Mouse (Mus musculus) lung, embryonic 15.5 days (tissue): ENCODE measurements around the gene 1110051M20Rik. TPM values are rescaled to one million over a fixed set of nuclear protein-coding genes. Genes with fewer than 3 reads are reported as not detected.
"Not testable (repeated sequence)": the region's sequence is repeated elsewhere in the genome, so short reads cannot be mapped to it uniquely, and the experiment has no call there.

ENCODE experiments used
- ATAC-seq: fragments of 200-750 bp; cut with Nextera tagmentation; 2 replicates; pipeline ENCODE4 v1.8.0; 2017; ENCODE audit warnings: moderate number of reproducible peaks, borderline replicate concordance; ENCODE audit not compliant: low FRiP score, low TSS enrichment; ENCODE audit errors: extremely low read depth
- H3K27ac ChIP-seq: fragments of 300-500 bp; sonication (generic); 2 replicates; pipeline ENCODE4 v1.5.1; 2015; ENCODE audit warnings: moderate library complexity, mild to moderate bottlenecking, inconsistent platforms
- H3K27me3 ChIP-seq: fragments of 300-500 bp; sonication (generic); 2 replicates; pipeline ENCODE4 v1.6.1; 2015; ENCODE audit warnings: inconsistent platforms
- H3K36me3 ChIP-seq: fragments of 300-500 bp; sonication (generic); 2 replicates; pipeline ENCODE4 v1.6.1; 2015; ENCODE audit warnings: inconsistent platforms
- H3K4me1 ChIP-seq: fragments of 300-500 bp; sonication (generic); 2 replicates; pipeline ENCODE4 v1.6.1; 2015; ENCODE audit warnings: inconsistent platforms
- H3K4me2 ChIP-seq: fragments of 300-500 bp; sonication (generic); 2 replicates; pipeline ENCODE4 v1.6.1; 2015; ENCODE audit warnings: inconsistent platforms, mild to moderate bottlenecking, moderate library complexity
- H3K4me3 ChIP-seq: fragments of 300-500 bp; sonication (generic); 2 replicates; pipeline ENCODE4 v1.5.1; 2015; ENCODE audit warnings: mild to moderate bottlenecking, inconsistent platforms
- H3K9ac ChIP-seq: fragments of 300-500 bp; sonication (generic); 2 replicates; pipeline ENCODE4 v1.6.1; 2015; ENCODE audit warnings: inconsistent platforms
- H3K9me3 ChIP-seq: fragments of 300-500 bp; sonication (generic); 2 replicates; pipeline ENCODE4 v1.6.1; 2016; ENCODE audit warnings: inconsistent platforms
- WGBS: fragments of 180-500 bp; shearing (Covaris S2); methylation state at CpG from one replicate; pipeline ENCODE4 v1.1.7; 2015; 5-methylcytosine and 5-hydroxymethylcytosine counted together
- polyA plus RNA-seq: library from polyadenylated mRNA; unstranded; fragments of >200 nt; fragmentation: Nextera tagmentation; extraction: Ambion mirVana; gene quantifications from 2 replicates; pipeline ENCODE4 v1.2.1, GENCODE M21; 2015

1110051M20Rik gene
- polyA plus RNA-seq: 66.8 and 68.4 TPM in 2 replicates

- Histone ChIP-seq H3K36me3 (no peaks in the 10 kb centered on the region), H3K9ac (peak within 1 kb of the TSS; percentile 26; the same call in 1 of the 2 replicates), H3K27me3 (no peaks in the 10 kb centered on the region), H3K9me3 (no peaks in the 10 kb centered on the region), H3K4me1 (peaks cover 40% of the 10 kb centered on the region), H3K27ac (no peak within 1 kb of the TSS), H3K4me2 (peak within 1 kb of the TSS; percentile 70), H3K4me3 (peak within 1 kb of the TSS; percentile 67)
- under 1% methylated on average over 19 of the region's 19 CpGs for WGBS
- peak; percentile 82 for ATAC-seq
These were observed at the start of gene 1110051M20Rik for GRCm38 (mm10) chr2:91444286-91444892. 1110051M20Rik (minus strand) TSS chr2:91444704.

- Histone ChIP-seq H3K9me3 (no peaks in the 10 kb centered on the region), H3K27me3 (no peaks in the 10 kb centered on the region), H3K36me3 (peaks cover 88% of the 10 kb centered on the region), H3K9ac (no peak overlapping the region), H3K27ac (no peak overlapping the region), H3K4me1 (no peaks in the 10 kb centered on the region), H3K4me3 (no peak overlapping the region), H3K4me2 (no peak overlapping the region)
- 97% methylated on average over 9 of the region's 9 CpGs for WGBS
- no peak for ATAC-seq
These were observed 49.5 kb upstream of the 1110051M20Rik start for GRCm38 (mm10) chr2:91493981-91494380.

- WGBS: 91% methylated on average over 12 of the region's 12 CpGs
- no peaks in the 10 kb centered on the region for H3K9me3 ChIP-seq
- H3K9ac ChIP-seq: no peak overlapping the region
- no peak for ATAC-seq
- H3K36me3 ChIP-seq: peaks cover 85% of the 10 kb centered on the region
- no peak overlapping the region for H3K4me2 ChIP-seq
- no peak overlapping the region for H3K27ac ChIP-seq
- H3K27me3 ChIP-seq: no peaks in the 10 kb centered on the region
- H3K4me1 ChIP-seq: no peaks in the 10 kb centered on the region
- no peak overlapping the region for H3K4me3 ChIP-seq
These were observed 47.6 kb upstream of the 1110051M20Rik start for GRCm38 (mm10) chr2:91492071-91492635.

GRCm38 (mm10) chr2:91487295-91487694, 42.8 kb upstream of the 1110051M20Rik start:
- not testable (repeated sequence) for H3K27me3 ChIP-seq, ATAC-seq, H3K27ac ChIP-seq, H3K4me3 ChIP-seq, H3K4me1 ChIP-seq, H3K9ac ChIP-seq, H3K4me2 ChIP-seq, H3K9me3 ChIP-seq
- peaks cover 87% of the 10 kb centered on the region for H3K36me3 ChIP-seq
- 43% methylated on average over 3 of the region's 3 CpGs for WGBS

GRCm38 (mm10) chr2:91485256-91485655, 40.8 kb upstream of the 1110051M20Rik start:
- Histone ChIP-seq H3K36me3 (peaks cover 85% of the 10 kb centered on the region), H3K27me3 (no peaks in the 10 kb centered on the region), H3K4me1 (no peaks in the 10 kb centered on the region), H3K4me2 (no peak overlapping the region), H3K4me3 (no peak overlapping the region), H3K27ac (no peak overlapping the region), H3K9me3 (no peaks in the 10 kb centered on the region), H3K9ac (no peak overlapping the region)
- WGBS: 85% methylated on average over 6 of the region's 6 CpGs
- no peak for ATAC-seq

- H3K9me3 ChIP-seq: no peaks in the 10 kb centered on the region
- H3K36me3 ChIP-seq: peaks cover 85% of the 10 kb centered on the region
- no peak for ATAC-seq
- no peak overlapping the region for H3K4me3 ChIP-seq
- no peak overlapping the region for H3K27ac ChIP-seq
- no peak overlapping the region for H3K9ac ChIP-seq
- no peak overlapping the region for H3K4me2 ChIP-seq
- H3K27me3 ChIP-seq: no peaks in the 10 kb centered on the region
- WGBS: 80% methylated on average over 4 of the region's 4 CpGs
- no peaks in the 10 kb centered on the region for H3K4me1 ChIP-seq
These were observed 40.2 kb upstream of the 1110051M20Rik start for GRCm38 (mm10) chr2:91484698-91485097.

- H3K4me1 ChIP-seq: no peaks in the 10 kb centered on the region
- H3K9ac ChIP-seq: no peak overlapping the region
- no peak for ATAC-seq
- H3K27me3 ChIP-seq: no peaks in the 10 kb centered on the region
- peaks cover 89% of the 10 kb centered on the region for H3K36me3 ChIP-seq
- no peaks in the 10 kb centered on the region for H3K9me3 ChIP-seq
- WGBS: 55% methylated on average over 6 of the region's 6 CpGs
- H3K4me2 ChIP-seq: no peak overlapping the region
- H3K4me3 ChIP-seq: no peak overlapping the region
- H3K27ac ChIP-seq: no peak overlapping the region
These were observed 36.5 kb upstream of the 1110051M20Rik start for GRCm38 (mm10) chr2:91480805-91481514.

GRCm38 (mm10) chr2:91480399-91480801, 35.9 kb upstream of the 1110051M20Rik start:
- Histone ChIP-seq H3K27me3 (no peaks in the 10 kb centered on the region), H3K4me2 (no peak overlapping the region), H3K4me1 (no peaks in the 10 kb centered on the region), H3K36me3 (peaks cover 89% of the 10 kb centered on the region), H3K27ac (no peak overlapping the region), H3K4me3 (no peak overlapping the region), H3K9me3 (no peaks in the 10 kb centered on the region), H3K9ac (no peak overlapping the region)
- no peak for ATAC-seq
- 92% methylated on average over 9 of the region's 9 CpGs for WGBS

- no peak overlapping the region for H3K4me3 ChIP-seq
- H3K36me3 ChIP-seq: peaks cover 93% of the 10 kb centered on the region
- H3K27ac ChIP-seq: no peak overlapping the region
- no peak overlapping the region for H3K9ac ChIP-seq
- H3K4me1 ChIP-seq: peaks cover 11% of the 10 kb centered on the region
- ATAC-seq: no peak
- WGBS: 68% methylated on average over 7 of the region's 7 CpGs
- H3K27me3 ChIP-seq: no peaks in the 10 kb centered on the region
- H3K4me2 ChIP-seq: no peak overlapping the region
- no peaks in the 10 kb centered on the region for H3K9me3 ChIP-seq
These were observed 32.3 kb upstream of the 1110051M20Rik start for GRCm38 (mm10) chr2:91476841-91477240.

GRCm38 (mm10) chr2:91476251-91476661, 31.8 kb upstream of the 1110051M20Rik start:
- H3K36me3 ChIP-seq: peaks cover 88% of the 10 kb centered on the region
- no peak overlapping the region for H3K4me2 ChIP-seq
- no peaks in the 10 kb centered on the region for H3K9me3 ChIP-seq
- ATAC-seq: no peak
- no peak overlapping the region for H3K9ac ChIP-seq
- no peak overlapping the region for H3K4me3 ChIP-seq
- peaks cover 11% of the 10 kb centered on the region for H3K4me1 ChIP-seq
- WGBS: 67% methylated on average over 17 of the region's 17 CpGs
- H3K27me3 ChIP-seq: no peaks in the 10 kb centered on the region
- no peak overlapping the region for H3K27ac ChIP-seq

- Histone ChIP-seq H3K4me2 (no peak overlapping the region), H3K4me1 (peaks cover 11% of the 10 kb centered on the region), H3K36me3 (peaks cover 86% of the 10 kb centered on the region), H3K27ac (no peak overlapping the region), H3K4me3 (no peak overlapping the region), H3K27me3 (no peaks in the 10 kb centered on the region), H3K9me3 (no peaks in the 10 kb centered on the region), H3K9ac (no peak overlapping the region)
- WGBS: 62% methylated on average over 7 of the region's 7 CpGs
- ATAC-seq: no peak
These were observed 31.3 kb upstream of the 1110051M20Rik start for GRCm38 (mm10) chr2:91475791-91476190.

GRCm38 (mm10) chr2:91474358-91474757, 29.9 kb upstream of the 1110051M20Rik start:
- peaks cover 11% of the 10 kb centered on the region for H3K4me1 ChIP-seq
- no peaks in the 10 kb centered on the region for H3K9me3 ChIP-seq
- H3K27me3 ChIP-seq: no peaks in the 10 kb centered on the region
- 47% methylated on average over 12 of the region's 12 CpGs for WGBS
- H3K9ac ChIP-seq: no peak overlapping the region
- no peak overlapping the region for H3K4me3 ChIP-seq
- H3K27ac ChIP-seq: peak overlapping the region; percentile 18; the same call in 1 of the 2 replicates
- peaks cover 73% of the 10 kb centered on the region for H3K36me3 ChIP-seq
- ATAC-seq: peak; percentile 79
- H3K4me2 ChIP-seq: no peak overlapping the region
